Mouse (Mus musculus): ENCODE measurements around the gene Lrrtm1.

Lrrtm1 gene

GRCm38 (mm10) chr6:77242601-77243406 is at the start of gene Lrrtm1:
Gene Lrrtm1, plus strand, starts transcription at chr6:77242689.
- in situ Hi-C loops (cut with MboI, MseI) = no loop called here

GRCm38 (mm10) chr6:77196650-77197049 is 45.8 kb upstream of the Lrrtm1 start:
- in situ Hi-C loops (cut with MboI, MseI) = no loop called here

GRCm38 (mm10) chr6:77199375-77199774 is 43.1 kb upstream of the Lrrtm1 start:
- in situ Hi-C loops (cut with MboI, MseI) = no loop called here

- in situ Hi-C loops (cut with MboI, MseI) = no loop called here
These were observed 33.3 kb upstream of the Lrrtm1 start for GRCm38 (mm10) chr6:77209183-77209582.

GRCm38 (mm10) chr6:77209929-77210328 is 32.6 kb upstream of the Lrrtm1 start:
- in situ Hi-C loops (cut with MboI, MseI) = no loop called here

- in situ Hi-C loops (cut with MboI, MseI) = no loop called here
These were observed 28.6 kb upstream of the Lrrtm1 start for GRCm38 (mm10) chr6:77213757-77214409.

GRCm38 (mm10) chr6:77215322-77215721 is 27.2 kb upstream of the Lrrtm1 start:
- in situ Hi-C loops (cut with MboI, MseI) = no loop called here

- in situ Hi-C loops (cut with MboI, MseI) = no loop called here
These were observed 23.6 kb upstream of the Lrrtm1 start for GRCm38 (mm10) chr6:77218875-77219274.

- in situ Hi-C loops (cut with MboI, MseI) = no loop called here
These were observed 21.7 kb upstream of the Lrrtm1 start for GRCm38 (mm10) chr6:77220776-77221175.

- in situ Hi-C loops (cut with MboI, MseI) = no loop called here
These were observed 19.4 kb upstream of the Lrrtm1 start for GRCm38 (mm10) chr6:77222849-77223638.

- in situ Hi-C loops (cut with MboI, MseI) = no loop called here
These were observed 2.1 kb upstream of the Lrrtm1 start for GRCm38 (mm10) chr6:77240426-77240825.

- in situ Hi-C loops (cut with MboI, MseI) = no loop called here
These were observed 1.2 kb downstream of the Lrrtm1 start for GRCm38 (mm10) chr6:77243541-77244231.

- in situ Hi-C loops (cut with MboI, MseI) = loop anchor here (25.0 kb wide), 2 partner anchors 1184 to 1266 kb away; no protein-coding TSS in a partner anchor
These were observed 11.0 kb downstream of the Lrrtm1 start for GRCm38 (mm10) chr6:77253480-77253879.

- in situ Hi-C loops (cut with MboI, MseI) = loop anchor here (25.0 kb wide), 2 partner anchors 1181 to 1269 kb away; no protein-coding TSS in a partner anchor
These were observed 13.9 kb downstream of the Lrrtm1 start for GRCm38 (mm10) chr6:77256348-77256747.

- in situ Hi-C loops (cut with MboI, MseI) = loop anchor here (25.0 kb wide), 2 partner anchors 1180 to 1270 kb away; no protein-coding TSS in a partner anchor
These were observed 15.0 kb downstream of the Lrrtm1 start for GRCm38 (mm10) chr6:77257358-77258105.

- in situ Hi-C loops (cut with MboI, MseI) = loop anchor here (25.0 kb wide), 2 partner anchors 1172 to 1278 kb away; no protein-coding TSS in a partner anchor
These were observed 22.7 kb downstream of the Lrrtm1 start for GRCm38 (mm10) chr6:77265163-77265562.

- in situ Hi-C loops (cut with MboI, MseI) = no loop called here
These were observed 36.3 kb downstream of the Lrrtm1 start for GRCm38 (mm10) chr6:77278794-77279193.

- in situ Hi-C loops (cut with MboI, MseI) = no loop called here
These were observed 43.8 kb downstream of the Lrrtm1 start for GRCm38 (mm10) chr6:77286317-77286716.

GRCm38 (mm10) chr6:77288402-77288801 is 45.9 kb downstream of the Lrrtm1 start:
- in situ Hi-C loops (cut with MboI, MseI) = no loop called here

- in situ Hi-C loops (cut with MboI, MseI) = no loop called here
These were observed 48.9 kb downstream of the Lrrtm1 start for GRCm38 (mm10) chr6:77291415-77291814.

- in situ Hi-C loops (cut with MboI, MseI) = no loop called here
These were observed 58.8 kb downstream of the Lrrtm1 start for GRCm38 (mm10) chr6:77301305-77301704.

All from T-helper 2 cell (primary cell).